Mouse (Mus musculus) small intestine, adult 2 months (tissue): Measurements from ENCODE around the gene Best2.

ENCODE experiments used
- CTCF ChIP-seq: fragments of 200-500 bp; IDR thresholded peaks from 2 replicates; pipeline ENCODE4 v1.5.1; 2012; ENCODE audit warnings: low read depth, mild to moderate bottlenecking, control low read depth, inconsistent platforms, low read length, moderate library complexity, mixed read lengths; ENCODE audit not compliant: insufficient replicate concordance, insufficient read length; ENCODE audit errors: extremely low read depth
- POLR2A ChIP-seq: fragments of 200-500 bp; IDR thresholded peaks from 2 replicates; pipeline ENCODE4 v1.6.1; 2012; ENCODE audit warnings: low read depth, mild to moderate bottlenecking, control low read depth, inconsistent platforms, low read length, moderate library complexity

- TF ChIP-seq CTCF (no peak), POLR2A (no peak)
Observed at GRCm38 (mm10) chr8:84982499-84983011, 31.8 kb downstream of the Best2 start.
